Mouse (Mus musculus): ENCODE data around the gene Ddx39. TPM values are rescaled to one million over a fixed set of nuclear protein-coding genes. Genes with fewer than 3 reads are reported as not detected.

Gene Ddx39
- total and polyA plus RNA-seq, 2 experiments from 2014 or later: 79.3 to 95.7 TPM

GRCm38 (mm10) chr8:83748708-83749107 lies 33.7 kb downstream of the Ddx39 start:
- 11% methylated on average over 3 of the region's 3 CpGs for WGBS
- Histone ChIP-seq H3K4me3 (ENCODE audit: low read depth, low read length) (no peak overlapping the region), H3K4me1 (ENCODE audit: control insufficient read depth, insufficient read depth) (peaks cover 23% of the 10 kb centered on the region), H3K9ac (replicated peaks; ENCODE audit: low read depth, low read length) (peak overlapping the region; percentile 75; the same call in 1 of the 2 replicates), H3K27me3 (ENCODE audit: control insufficient read depth, insufficient read depth, low read length) (no peaks in the 10 kb centered on the region), H3K36me3 (replicated peaks; ENCODE audit: control insufficient read depth, insufficient read depth, low read length) (no peaks in the 10 kb centered on the region), H3K9me3 (replicated peaks; ENCODE audit: control insufficient read depth, low read length) (no peaks in the 10 kb centered on the region), H3K4me2 (ENCODE audit: low read depth, low read length) (peak overlapping the region; percentile 86; the same call in 1 of the 2 replicates), H3K27ac (ENCODE audit: low read depth) (peak overlapping the region; percentile 92)
- TF ChIP-seq CTCF (IDR thresholded peaks at IDR 0.05; ENCODE audit: low read depth) (no peak), EP300 (IDR thresholded peaks at IDR 0.05; ENCODE audit: low read depth) (no peak)
- no peak for DNase-seq (ENCODE audit: low spot score)
- ATAC-seq (ENCODE audit: insufficient read depth, low read depth): peak; percentile 72

- ATAC-seq (ENCODE audit: insufficient read depth, low read depth): no peak
- no peak overlapping the region for H3K4me3 ChIP-seq (ENCODE audit: low read depth, low read length)
- 68% methylated on average over 9 of the region's 9 CpGs for WGBS
- no peak overlapping the region; the same call in 1 of the 2 replicates for H3K4me2 ChIP-seq (ENCODE audit: low read depth, low read length)
- TF ChIP-seq EP300 (IDR thresholded peaks at IDR 0.05; ENCODE audit: low read depth): no peak
- TF ChIP-seq CTCF (IDR thresholded peaks at IDR 0.05; ENCODE audit: low read depth): no peak
- no peaks in the 10 kb centered on the region for H3K27me3 ChIP-seq (ENCODE audit: control insufficient read depth, insufficient read depth, low read length)
- H3K36me3 ChIP-seq (replicated peaks; ENCODE audit: control insufficient read depth, insufficient read depth, low read length): no peaks in the 10 kb centered on the region
- no peaks in the 10 kb centered on the region for H3K9me3 ChIP-seq (replicated peaks; ENCODE audit: control insufficient read depth, low read length)
- peak overlapping the region; percentile 92 for H3K27ac ChIP-seq (ENCODE audit: low read depth)
- peaks cover 23% of the 10 kb centered on the region for H3K4me1 ChIP-seq (ENCODE audit: control insufficient read depth, insufficient read depth)
- no peak overlapping the region; the same call in 1 of the 2 replicates for H3K9ac ChIP-seq (replicated peaks; ENCODE audit: low read depth, low read length)
- no peak for DNase-seq (ENCODE audit: low spot score)
These were observed 34.3 kb downstream of the Ddx39 start for GRCm38 (mm10) chr8:83749265-83749664.

DNA sequence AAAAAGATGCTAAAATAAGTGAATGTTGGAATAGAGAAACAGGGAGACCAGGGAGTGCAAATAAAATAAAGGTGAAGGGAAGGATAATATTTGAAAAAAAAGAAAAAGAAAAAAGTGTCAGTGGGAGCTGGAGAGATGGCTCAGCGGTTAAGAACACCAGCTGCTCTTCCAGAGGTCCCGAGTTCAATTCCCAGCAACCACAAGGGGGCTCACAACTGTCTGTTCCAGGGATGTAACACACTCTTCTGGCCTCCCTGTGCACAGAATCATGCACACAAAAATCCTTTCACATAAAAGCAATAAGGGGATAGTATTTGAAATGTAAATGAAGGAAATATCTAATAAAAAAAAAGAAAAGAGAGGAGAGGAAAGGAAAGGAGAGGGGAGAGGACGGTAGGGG lies 39.2 kb downstream of the Ddx39 start:
- H3K36me3 ChIP-seq (replicated peaks; ENCODE audit: control insufficient read depth, insufficient read depth, low read length): no peaks in the 10 kb centered on the region
- H3K27ac ChIP-seq (ENCODE audit: low read depth): no peak overlapping the region
- 53% methylated on average over 2 of the region's 3 CpGs for WGBS
- no peak overlapping the region for H3K9ac ChIP-seq (replicated peaks; ENCODE audit: low read depth, low read length)
- H3K9me3 ChIP-seq (replicated peaks; ENCODE audit: control insufficient read depth, low read length): no peaks in the 10 kb centered on the region; the same call in 1 of the 2 replicates
- H3K27me3 ChIP-seq (ENCODE audit: control insufficient read depth, insufficient read depth, low read length): no peaks in the 10 kb centered on the region
- DNase-seq (ENCODE audit: low spot score) (no peak), ATAC-seq (ENCODE audit: insufficient read depth, low read depth) (no peak)
- peaks cover 4% of the 10 kb centered on the region for H3K4me1 ChIP-seq (ENCODE audit: control insufficient read depth, insufficient read depth)
- TF ChIP-seq EP300 (IDR thresholded peaks at IDR 0.05; ENCODE audit: low read depth): no peak
- no peak overlapping the region for H3K4me3 ChIP-seq (ENCODE audit: low read depth, low read length)
- H3K4me2 ChIP-seq (ENCODE audit: low read depth, low read length): no peak overlapping the region

DNA sequence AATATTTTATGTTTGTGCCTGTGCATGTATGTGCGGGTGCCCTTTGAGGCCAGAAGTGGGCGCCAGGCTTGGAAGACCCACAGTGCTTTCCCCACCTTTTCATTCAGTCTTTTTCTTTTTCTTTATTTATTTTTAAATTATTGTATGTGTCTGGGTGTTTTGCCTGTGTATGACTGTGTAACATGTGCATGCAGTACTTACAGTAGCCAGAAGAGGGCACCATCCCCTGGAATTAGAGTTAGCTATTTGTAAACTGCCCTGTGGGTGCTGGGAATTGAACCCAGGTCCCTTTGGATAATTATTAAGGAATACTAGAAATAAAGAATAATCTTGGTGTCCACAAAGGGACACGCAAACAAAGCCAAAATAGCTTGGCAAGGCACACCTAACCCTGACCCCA lies 41.3 kb downstream of the Ddx39 start:
- Histone ChIP-seq H3K9ac (replicated peaks; ENCODE audit: low read depth, low read length) (no peak overlapping the region), H3K27me3 (ENCODE audit: control insufficient read depth, insufficient read depth, low read length) (no peaks in the 10 kb centered on the region), H3K4me3 (ENCODE audit: low read depth, low read length) (no peak overlapping the region), H3K27ac (ENCODE audit: low read depth) (no peak overlapping the region), H3K36me3 (replicated peaks; ENCODE audit: control insufficient read depth, insufficient read depth, low read length) (no peaks in the 10 kb centered on the region), H3K4me1 (ENCODE audit: control insufficient read depth, insufficient read depth) (no peaks in the 10 kb centered on the region), H3K9me3 (replicated peaks; ENCODE audit: control insufficient read depth, low read length) (no peaks in the 10 kb centered on the region; the same call in 1 of the 2 replicates), H3K4me2 (ENCODE audit: low read depth, low read length) (no peak overlapping the region)
- TF ChIP-seq EP300 (IDR thresholded peaks at IDR 0.05; ENCODE audit: low read depth) (no peak), CTCF (IDR thresholded peaks at IDR 0.05; ENCODE audit: low read depth) (peak; percentile 21)
- 92% methylated on average over 3 of the region's 3 CpGs for WGBS
- ATAC-seq (ENCODE audit: insufficient read depth, low read depth) (no peak), DNase-seq (ENCODE audit: low spot score) (no peak)

- TF ChIP-seq CTCF (IDR thresholded peaks at IDR 0.05; ENCODE audit: low read depth) (no peak), EP300 (IDR thresholded peaks at IDR 0.05; ENCODE audit: low read depth) (no peak)
- no peaks in the 10 kb centered on the region; the same call in 1 of the 2 replicates for H3K9me3 ChIP-seq (replicated peaks; ENCODE audit: control insufficient read depth, low read length)
- no peak overlapping the region for H3K9ac ChIP-seq (replicated peaks; ENCODE audit: low read depth, low read length)
- no peak overlapping the region for H3K4me3 ChIP-seq (ENCODE audit: low read depth, low read length)
- no peaks in the 10 kb centered on the region for H3K36me3 ChIP-seq (replicated peaks; ENCODE audit: control insufficient read depth, insufficient read depth, low read length)
- no peak overlapping the region for H3K4me2 ChIP-seq (ENCODE audit: low read depth, low read length)
- 66% methylated on average over 6 of the region's 6 CpGs for WGBS
- no peak for DNase-seq (ENCODE audit: low spot score)
- H3K27ac ChIP-seq (ENCODE audit: low read depth): no peak overlapping the region
- H3K4me1 ChIP-seq (ENCODE audit: control insufficient read depth, insufficient read depth): no peaks in the 10 kb centered on the region
- ATAC-seq (ENCODE audit: insufficient read depth, low read depth): no peak
- no peaks in the 10 kb centered on the region for H3K27me3 ChIP-seq (ENCODE audit: control insufficient read depth, insufficient read depth, low read length)
These were observed 42.2 kb downstream of the Ddx39 start for GRCm38 (mm10) chr8:83757084-83757607.

- ATAC-seq (ENCODE audit: insufficient read depth, low read depth): no peak
These were observed 43.3 kb downstream of the Ddx39 start for GRCm38 (mm10) chr8:83758298-83758697.

More at GRCm38 (mm10) chr8:83758298-83758697, 43.3 kb downstream of the Ddx39 start:
- DNase-seq (ENCODE audit: low spot score): no peak
- Histone ChIP-seq H3K4me1 (ENCODE audit: control insufficient read depth, insufficient read depth) (no peaks in the 10 kb centered on the region), H3K4me3 (ENCODE audit: low read depth, low read length) (no peak overlapping the region), H3K36me3 (replicated peaks; ENCODE audit: control insufficient read depth, insufficient read depth, low read length) (no peaks in the 10 kb centered on the region), H3K9me3 (replicated peaks; ENCODE audit: control insufficient read depth, low read length) (no peaks in the 10 kb centered on the region; the same call in 1 of the 2 replicates), H3K4me2 (ENCODE audit: low read depth, low read length) (no peak overlapping the region), H3K9ac (replicated peaks; ENCODE audit: low read depth, low read length) (no peak overlapping the region), H3K27me3 (ENCODE audit: control insufficient read depth, insufficient read depth, low read length) (no peaks in the 10 kb centered on the region), H3K27ac (ENCODE audit: low read depth) (no peak overlapping the region)
- TF ChIP-seq CTCF (IDR thresholded peaks at IDR 0.05; ENCODE audit: low read depth) (no peak), EP300 (IDR thresholded peaks at IDR 0.05; ENCODE audit: low read depth) (no peak)
- 59% methylated on average over 5 of the region's 5 CpGs for WGBS

Data from heart, postnatal 0 days (tissue).